ENCODE assay signal across 12 mouse cellular contexts in genomic region chr3:73056044-73056438, GRCm38 (mm10). TPM values are rescaled to one million over a fixed set of nuclear protein-coding genes. Genes with fewer than 3 reads are reported as not detected.
DNase-seq lines count a peak whose midpoint lies in the region; ATAC-seq and TF ChIP-seq lines count a peak whose summit lies in the region.
"Had no signal": no experiment of that assay in that cellular context is flagged by ENCODE, and none has a peak within 500 bp of the region (broad histone marks: within the 10 kb centered on the region; RNA-seq: fewer than 3 reads in every experiment).

No protein-coding gene starts in this region.

- DNase-seq in left cerebral cortex, adult 2 months (ENCODE audit: extremely low spot score in 1 of 2, low spot score in 2 of 2), result peak in 1 of 2 experiments; percentile 25
- no peak for DNase-seq in left cerebral cortex, adult 11 months (ENCODE audit: low spot score)
- DNase-seq in forebrain, postnatal 0 days, result no peak
- DNase-seq in lung, postnatal 0 days (ENCODE audit: low spot score), result no peak
- no peak for DNase-seq in kidney, adult 18-20 months
- DNase-seq: adrenal gland, postnatal 25 days; heart, postnatal 4 days; kidney, postnatal 14 days had no signal

- no peak overlapping the region for H3K9ac ChIP-seq in embryonic facial prominence, embryonic 15.5 days
- peak overlapping the region; percentile 51 for H3K9ac ChIP-seq in forebrain, postnatal 0 days
- H3K9ac ChIP-seq in midbrain, embryonic 16.5 days (ENCODE audit: low read depth, low read length), result peak overlapping the region; percentile 93
- H3K9ac ChIP-seq in lung, postnatal 0 days (replicated peaks; ENCODE audit: low read depth), result no peak overlapping the region

- intact Hi-C loops in left cerebral cortex, adult 2 months (cut with DNase I), result no loop called here

- no peaks in the 10 kb centered on the region for H3K36me3 ChIP-seq in embryonic facial prominence, embryonic 15.5 days
- H3K36me3 ChIP-seq in forebrain, postnatal 0 days (ENCODE audit: insufficient read depth), result no peaks in the 10 kb centered on the region
- H3K36me3 ChIP-seq in midbrain, embryonic 16.5 days (ENCODE audit: control insufficient read depth, insufficient read depth, low read length), result no peaks in the 10 kb centered on the region
- no peaks in the 10 kb centered on the region for H3K36me3 ChIP-seq in lung, postnatal 0 days (ENCODE audit: insufficient read depth, low read length)

- TF ChIP-seq CTCF in left cerebral cortex, adult 2 months (IDR thresholded peaks at IDR 0.05), result no peak
- no peak for TF ChIP-seq CTCF in forebrain, postnatal 0 days (IDR thresholded peaks at IDR 0.05; ENCODE audit: low read depth)
- no peak for TF ChIP-seq CTCF in lung, postnatal 0 days (IDR thresholded peaks at IDR 0.05)

- WGBS in embryonic facial prominence, embryonic 15.5 days, result 35% methylated on average over 5 of the region's 5 CpGs
- 25% methylated on average over 5 of the region's 5 CpGs for WGBS in forebrain, postnatal 0 days
- 31% methylated on average over 5 of the region's 5 CpGs for WGBS in midbrain, embryonic 16.5 days
- WGBS in lung, postnatal 0 days, result 39% methylated on average over 5 of the region's 5 CpGs

- H3K27me3 ChIP-seq in embryonic facial prominence, embryonic 15.5 days, result peaks cover 38% of the 10 kb centered on the region
- H3K27me3 ChIP-seq in forebrain, postnatal 0 days (ENCODE audit: insufficient read depth, low read length), result no peaks in the 10 kb centered on the region
- H3K27me3 ChIP-seq in midbrain, embryonic 16.5 days (ENCODE audit: control insufficient read depth, insufficient read depth, low read depth, low read length), result no peaks in the 10 kb centered on the region
- H3K27me3 ChIP-seq in lung, postnatal 0 days (replicated peaks; ENCODE audit: insufficient read depth, low read length), result peaks cover 6% of the 10 kb centered on the region; the same call in 1 of the 2 replicates

- H3K4me1 ChIP-seq in embryonic facial prominence, embryonic 15.5 days, result peaks cover 16% of the 10 kb centered on the region; the same call in 1 of the 2 replicates
- peaks cover 4% of the 10 kb centered on the region; the same call in 1 of the 2 replicates for H3K4me1 ChIP-seq in forebrain, postnatal 0 days (ENCODE audit: insufficient read depth)
- peaks cover 14% of the 10 kb centered on the region for H3K4me1 ChIP-seq in midbrain, embryonic 16.5 days (ENCODE audit: control insufficient read depth, insufficient read depth, low read length)
- H3K4me1 ChIP-seq in lung, postnatal 0 days (ENCODE audit: insufficient read depth, low read depth, low read length), result no peaks in the 10 kb centered on the region; the same call in 1 of the 2 replicates

- ATAC-seq in embryonic facial prominence, embryonic 15.5 days (ENCODE audit: insufficient number of reproducible peaks, low FRiP score, low TSS enrichment, low read depth), result no peak
- no peak for ATAC-seq in forebrain, postnatal 0 days
- no peak for ATAC-seq in midbrain, embryonic 16.5 days
- no peak for ATAC-seq in lung, postnatal 0 days

- H3K27ac ChIP-seq in left cerebral cortex, adult 2 months, result peak overlapping the region; percentile 97
- H3K27ac ChIP-seq in embryonic facial prominence, embryonic 15.5 days (replicated peaks), result no peak overlapping the region
- H3K27ac ChIP-seq in forebrain, postnatal 0 days (ENCODE audit: low read depth, low read length), result no peak overlapping the region; the same call in 1 of the 2 replicates
- peak overlapping the region; percentile 91 for H3K27ac ChIP-seq in midbrain, embryonic 16.5 days (ENCODE audit: low read length)
- no peak overlapping the region for H3K27ac ChIP-seq in lung, postnatal 0 days (ENCODE audit: low read length)

- peak overlapping the region; percentile 48 for H3K4me3 ChIP-seq in left cerebral cortex, adult 2 months
- H3K4me3 ChIP-seq in embryonic facial prominence, embryonic 15.5 days (replicated peaks), result 0 out of 2 replicates have a peak overlapping the region, but pooled peaks have one; percentile 47
- peak overlapping the region; percentile 70 for H3K4me3 ChIP-seq in forebrain, postnatal 0 days (ENCODE audit: low read depth, low read length)
- peak overlapping the region; percentile 74 for H3K4me3 ChIP-seq in midbrain, embryonic 16.5 days (ENCODE audit: low read depth, low read length)
- H3K4me3 ChIP-seq in lung, postnatal 0 days (ENCODE audit: low read depth, low read length), result no peak overlapping the region

- no peak overlapping the region for H3K4me2 ChIP-seq in embryonic facial prominence, embryonic 15.5 days (replicated peaks)
- peak overlapping the region; percentile 71 for H3K4me2 ChIP-seq in forebrain, postnatal 0 days (ENCODE audit: low read depth)
- peak overlapping the region; percentile 65 for H3K4me2 ChIP-seq in midbrain, embryonic 16.5 days (ENCODE audit: low read length)
- no peak overlapping the region for H3K4me2 ChIP-seq in lung, postnatal 0 days (replicated peaks; ENCODE audit: low read depth, low read length)

- no peaks in the 10 kb centered on the region for H3K9me3 ChIP-seq in embryonic facial prominence, embryonic 15.5 days (replicated peaks)
- H3K9me3 ChIP-seq in forebrain, postnatal 0 days (ENCODE audit: low read length), result no peaks in the 10 kb centered on the region
- H3K9me3 ChIP-seq in midbrain, embryonic 16.5 days (replicated peaks; ENCODE audit: control insufficient read depth, low read length, poor library complexity, severe bottlenecking), result no peaks in the 10 kb centered on the region
- no peaks in the 10 kb centered on the region for H3K9me3 ChIP-seq in lung, postnatal 0 days (ENCODE audit: low read length)

- TF ChIP-seq EP300 in lung, postnatal 0 days (IDR thresholded peaks at IDR 0.05), result no peak

RNA-seq across cellular contexts. Expression of gene Slitrk3, which starts 1.6 kb away (rescaled TPM):
- total RNA-seq in left cerebral cortex, adult 2 months (2021), result 10 to 100 TPM; 61.5 to 70.5 TPM
- 3.1 and 3.2 TPM in 2 replicates for polyA plus RNA-seq in embryonic facial prominence, embryonic 15.5 days (2015; fragmentation: Nextera tagmentation; extraction: Ambion mirVana)
- 21.1 and 30.4 TPM in 2 replicates for total RNA-seq in forebrain, postnatal 0 days (2014; rRNA removed)
- polyA plus RNA-seq in forebrain, postnatal 0 days (2015; fragmentation: Nextera tagmentation; extraction: Ambion mirVana), result 8.4 and 20.1 TPM in 2 replicates
- polyA plus RNA-seq in midbrain, embryonic 16.5 days (2015; fragmentation: Nextera tagmentation; extraction: Ambion mirVana), result 24.2 and 25.8 TPM in 2 replicates
- 0.04 TPM in 1 of 2 replicates, not detected in the other for polyA plus RNA-seq in lung, postnatal 0 days (2015; fragmentation: Nextera tagmentation; extraction: Ambion mirVana)
- total RNA-seq: adrenal gland, postnatal 25 days; common myeloid progenitor, adult 5-6 weeks had no signal
- polyA plus RNA-seq: liver, embryonic 16.5 days had no signal

Comparison
In these comparisons a context has a peak if more than half of its experiments do, and no peak if none do; other contexts are left out.
1. H3K27ac ChIP-seq: peak in left cerebral cortex, adult 2 months (single experiment) and midbrain, embryonic 16.5 days (single experiment); none in embryonic facial prominence, embryonic 15.5 days (single experiment), forebrain, postnatal 0 days (single experiment) and lung, postnatal 0 days (single experiment).
2. H3K4me2 ChIP-seq: peak in forebrain, postnatal 0 days (single experiment) and midbrain, embryonic 16.5 days (single experiment); none in embryonic facial prominence, embryonic 15.5 days (single experiment) and lung, postnatal 0 days (single experiment).
3. H3K9ac ChIP-seq: peak in forebrain, postnatal 0 days (single experiment) and midbrain, embryonic 16.5 days (single experiment); none in embryonic facial prominence, embryonic 15.5 days (single experiment) and lung, postnatal 0 days (single experiment).